Mouse (Mus musculus) forebrain, postnatal 0 days (tissue): Measurements from ENCODE around the gene Irf5. TPM values are rescaled to one million over a fixed set of nuclear protein-coding genes. Genes with fewer than 3 reads are reported as not detected.

Experiments
- ATAC-seq: fragments of 200-750 bp; cut with Nextera tagmentation; 2 replicates; pipeline ENCODE4 v1.8.0; 2017; ENCODE audit warnings: mild to moderate bottlenecking, moderate library complexity
- DNase-seq: peaks from one replicate; pipeline ENCODE4 v3.0.0-alpha.2; 2015
- H3K27ac ChIP-seq: fragments of 300-500 bp; sonication (generic); 2 replicates; pipeline ENCODE4 v1.5.1; 2014; ENCODE audit warnings: low read depth, mild to moderate bottlenecking, antibody characterized with exemption, low read length, moderate library complexity, mixed read lengths
- H3K27me3 ChIP-seq: fragments of 300-500 bp; sonication (generic); 2 replicates; pipeline ENCODE4 v1.6.1; 2014; ENCODE audit warnings: mild to moderate bottlenecking, low read length, mixed read lengths; ENCODE audit not compliant: insufficient read depth
- H3K36me3 ChIP-seq: fragments of 300-500 bp; sonication (generic); 2 replicates; pipeline ENCODE4 v1.6.1; 2014; ENCODE audit warnings: mild to moderate bottlenecking, moderate library complexity; ENCODE audit not compliant: insufficient read depth
- H3K4me1 ChIP-seq: fragments of 300-500 bp; sonication (generic); 2 replicates; pipeline ENCODE4 v1.6.1; 2014; ENCODE audit warnings: antibody characterized with exemption; ENCODE audit not compliant: insufficient read depth
- H3K4me2 ChIP-seq: fragments of 300-500 bp; sonication (generic); 2 replicates; pipeline ENCODE4 v1.6.1; 2014; ENCODE audit warnings: low read depth, mild to moderate bottlenecking, moderate library complexity
- H3K4me3 ChIP-seq: fragments of 300-500 bp; sonication (generic); 2 replicates; pipeline ENCODE4 v1.5.1; 2014; ENCODE audit warnings: low read depth, low read length, mixed read lengths
- H3K9ac ChIP-seq: fragments of 300-500 bp; sonication (generic); 2 replicates; pipeline ENCODE4 v1.6.1; 2014; ENCODE audit warnings: mild to moderate bottlenecking
- H3K9me3 ChIP-seq: fragments of 300-500 bp; sonication (generic); 2 replicates; pipeline ENCODE4 v1.6.1; 2016; ENCODE audit warnings: low read length
- CTCF ChIP-seq: sonication (generic); IDR thresholded peaks from 2 replicates; pipeline ENCODE4 v1.5.1; 2016; ENCODE audit warnings: antibody characterized with exemption, control low read depth, low read depth
- WGBS: fragments of 180-500 bp; shearing (Covaris S2); extraction: QIAGEN DNeasy Blood & Tissue Kit; methylation state at CpG from one replicate; pipeline ENCODE4 v1.1.7; 2014; 5-methylcytosine and 5-hydroxymethylcytosine counted together
- polyA plus RNA-seq: library from polyadenylated mRNA; unstranded; fragments of >200 nt; fragmentation: Nextera tagmentation; extraction: Ambion mirVana; gene quantifications from 2 replicates; pipeline ENCODE4 v1.2.1, GENCODE M21; 2015
- total RNA-seq: library from RNA; depleted of rRNA; stranded (reverse); fragments of >200 nt; gene quantifications from 2 replicates; pipeline ENCODE4 v1.2.3, GENCODE M21; 2014

Gene Irf5
- total and polyA plus RNA-seq, 2 experiments from 2014 or later: 1.9 to 3.9 TPM

DNA sequence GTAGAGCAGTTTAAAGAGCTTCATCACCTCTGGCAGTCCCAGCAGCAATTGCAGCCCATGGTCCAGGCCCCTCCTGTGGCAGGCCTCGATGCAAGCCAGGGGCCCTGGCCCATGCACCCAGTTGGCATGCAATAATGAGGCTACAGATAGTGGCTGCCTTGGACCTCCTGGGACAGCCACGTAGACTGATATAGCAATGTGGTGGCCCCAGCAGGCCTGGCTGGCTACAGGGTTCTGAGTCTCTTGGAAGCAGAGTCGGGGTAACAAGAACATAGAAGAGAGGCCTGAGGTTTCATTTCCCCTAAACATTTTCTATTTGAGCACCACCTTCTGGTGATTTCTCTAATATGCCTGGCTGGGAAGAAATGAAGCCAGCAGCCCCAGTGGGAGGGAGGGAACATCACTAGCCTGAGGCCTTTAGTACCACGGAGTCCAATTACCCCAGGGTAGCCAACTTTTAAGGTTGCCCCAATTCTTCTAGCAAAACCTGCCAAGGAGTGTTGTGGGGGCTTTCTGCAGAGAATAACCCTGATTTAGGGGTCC lies 10.3 kb downstream of the Irf5 start:
- 71% methylated on average over 4 of the region's 4 CpGs for WGBS
- no peaks in the 10 kb centered on the region for H3K9me3 ChIP-seq
- peak; percentile 38; the same call in 1 of the 2 replicates for ATAC-seq

GRCm38 (mm10) chr6:29537221-29537620 lies 10.8 kb downstream of the Irf5 start:
- 77% methylated on average over 3 of the region's 3 CpGs for WGBS
- Histone ChIP-seq H3K9me3 (no peaks in the 10 kb centered on the region), H3K27me3 (no peaks in the 10 kb centered on the region), H3K4me3 (no peak overlapping the region), H3K27ac (no peak overlapping the region), H3K4me2 (no peak overlapping the region), H3K9ac (no peak overlapping the region), H3K36me3 (peaks cover 16% of the 10 kb centered on the region), H3K4me1 (no peaks in the 10 kb centered on the region)
- no peak for TF ChIP-seq CTCF
- ATAC-seq: no peak
- no peak for DNase-seq

More for the DNA sequence above, 10.3 kb downstream of the Irf5 start:
- Histone ChIP-seq H3K27ac (no peak overlapping the region), H3K4me3 (no peak overlapping the region), H3K27me3 (no peaks in the 10 kb centered on the region), H3K4me2 (no peak overlapping the region), H3K9ac (no peak overlapping the region), H3K4me1 (no peaks in the 10 kb centered on the region), H3K36me3 (peaks cover 13% of the 10 kb centered on the region)
- peak; percentile 38 for DNase-seq
- peak; percentile 45 for TF ChIP-seq CTCF

- Histone ChIP-seq H3K36me3 (peaks cover 33% of the 10 kb centered on the region), H3K9me3 (no peaks in the 10 kb centered on the region), H3K27me3 (no peaks in the 10 kb centered on the region), H3K9ac (no peak overlapping the region), H3K4me1 (no peaks in the 10 kb centered on the region), H3K27ac (no peak overlapping the region), H3K4me3 (no peak overlapping the region), H3K4me2 (no peak overlapping the region)
- WGBS: 92% methylated on average over 8 of the region's 8 CpGs
- no peak for DNase-seq
- no peak for TF ChIP-seq CTCF
- no peak for ATAC-seq
Observed at GRCm38 (mm10) chr6:29539502-29539901, 13.1 kb downstream of the Irf5 start.

GRCm38 (mm10) chr6:29540223-29540622 lies 13.8 kb downstream of the Irf5 start:
- Histone ChIP-seq H3K27ac (no peak overlapping the region), H3K27me3 (no peaks in the 10 kb centered on the region), H3K36me3 (peaks cover 40% of the 10 kb centered on the region), H3K4me3 (no peak overlapping the region), H3K9me3 (no peaks in the 10 kb centered on the region), H3K9ac (no peak overlapping the region), H3K4me1 (no peaks in the 10 kb centered on the region), H3K4me2 (no peak overlapping the region)
- 78% methylated on average over 6 of the region's 6 CpGs for WGBS
- no peak for TF ChIP-seq CTCF
- DNase-seq (no peak), ATAC-seq (no peak)

DNA sequence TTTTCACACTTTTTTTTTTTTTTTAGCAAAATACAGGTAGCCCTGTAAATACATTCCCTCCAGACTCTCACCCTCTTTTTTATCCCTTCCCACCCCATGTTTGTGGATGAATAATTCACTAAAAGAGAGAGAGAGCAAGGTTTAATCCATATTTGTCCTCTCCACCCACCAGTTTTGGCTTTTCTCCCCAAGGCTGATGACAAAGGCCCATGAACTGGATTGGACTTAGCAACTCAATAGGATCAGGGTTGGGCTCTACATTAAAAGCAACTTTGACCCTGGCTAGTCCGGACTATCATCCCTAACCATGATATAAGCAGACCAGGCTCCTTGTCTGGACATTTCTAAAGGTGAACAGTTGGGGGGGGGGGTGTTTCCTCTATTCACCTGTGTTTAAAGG lies 14.5 kb downstream of the Irf5 start:
- no peak for ATAC-seq
- H3K4me1 ChIP-seq: no peaks in the 10 kb centered on the region
- no peak overlapping the region for H3K4me2 ChIP-seq
- peaks cover 45% of the 10 kb centered on the region for H3K36me3 ChIP-seq
- H3K4me3 ChIP-seq: no peak overlapping the region
- 88% methylated on average over 1 of the region's 1 CpGs for WGBS
- no peak overlapping the region for H3K9ac ChIP-seq
- no peak overlapping the region for H3K27ac ChIP-seq
- H3K27me3 ChIP-seq: no peaks in the 10 kb centered on the region
- no peaks in the 10 kb centered on the region for H3K9me3 ChIP-seq
- no peak for DNase-seq
- TF ChIP-seq CTCF: no peak

DNA sequence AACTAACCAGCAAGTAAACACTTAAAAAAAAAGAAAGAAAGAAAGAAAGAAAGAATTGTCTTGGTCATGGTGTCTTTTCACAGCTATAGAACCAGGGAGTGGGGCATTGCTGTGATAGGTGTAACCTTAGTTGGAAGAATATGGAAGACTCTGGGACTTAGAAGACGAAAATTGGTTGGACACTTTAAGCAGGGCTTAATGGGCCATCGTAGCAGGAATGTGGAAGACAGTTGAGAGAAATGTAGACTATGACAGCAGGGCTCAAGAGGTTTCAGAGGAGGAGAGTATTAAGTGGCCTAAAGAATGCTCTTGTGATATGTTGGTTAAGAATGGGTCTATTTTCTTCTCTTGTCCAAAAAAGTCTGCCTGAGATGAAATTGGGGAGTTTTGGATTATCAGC lies 19.2 kb downstream of the Irf5 start:
- no peak overlapping the region for H3K4me2 ChIP-seq
- no peaks in the 10 kb centered on the region for H3K27me3 ChIP-seq
- H3K9me3 ChIP-seq: no peaks in the 10 kb centered on the region
- no peak for TF ChIP-seq CTCF
- H3K4me1 ChIP-seq: no peaks in the 10 kb centered on the region
- DNase-seq (no peak), ATAC-seq (no peak)
- no peak overlapping the region for H3K4me3 ChIP-seq
- peaks cover 53% of the 10 kb centered on the region for H3K36me3 ChIP-seq
- 98% methylated on average over 2 of the region's 2 CpGs for WGBS
- no peak overlapping the region for H3K9ac ChIP-seq
- H3K27ac ChIP-seq: no peak overlapping the region

- Histone ChIP-seq H3K27ac (no peak overlapping the region), H3K36me3 (peaks cover 57% of the 10 kb centered on the region), H3K4me1 (no peaks in the 10 kb centered on the region), H3K9ac (no peak overlapping the region), H3K9me3 (no peaks in the 10 kb centered on the region), H3K4me3 (no peak overlapping the region), H3K27me3 (no peaks in the 10 kb centered on the region), H3K4me2 (no peak overlapping the region)
- DNase-seq: no peak
- no peak for ATAC-seq
- TF ChIP-seq CTCF: no peak
Observed at GRCm38 (mm10) chr6:29547582-29547981, 21.2 kb downstream of the Irf5 start.
